Mouse (Mus musculus) ES-CJ7 (cell line): Measurements from ENCODE around the gene Plxnb1.
"Not testable (repeated sequence)": the region's sequence is repeated elsewhere in the genome, so short reads cannot be mapped to it uniquely, and the experiment has no call there.

ENCODE experiments used
- DNase-seq: peaks from one replicate; pipeline ENCODE4 v3.0.0; 2011; ENCODE audit warnings: low read depth, low spot score

The Plxnb1 gene

GRCm38 (mm10) chr9:109130076-109130475 is 34.9 kb downstream of the Plxnb1 start:
- no peak for DNase-seq

GRCm38 (mm10) chr9:109140414-109140813 is 45.2 kb downstream of the Plxnb1 start:
- not testable (repeated sequence) for DNase-seq

GRCm38 (mm10) chr9:109161941-109162340 is 66.8 kb downstream of the Plxnb1 start, which contains the start of gene Fbxw21:
TSS of gene Fbxw21 (minus strand) at chr9:109162041.
- no peak for DNase-seq

- no peak for DNase-seq
These were observed 72.1 kb downstream of the Plxnb1 start for GRCm38 (mm10) chr9:109167316-109167715.
